Mouse (Mus musculus) thymus, adult 2 months (tissue): Measurements from ENCODE around the gene Mrpl51. TPM values are rescaled to one million over a fixed set of nuclear protein-coding genes. Genes with fewer than 3 reads are reported as not detected.
A peak's percentile ranks its signal among the peaks of the same experiment; 100 is the strongest.

Source experiments
- DNase-seq: peaks from one replicate; pipeline ENCODE4 v3.0.0; 2021
- H3K27ac ChIP-seq: fragments of 200-500 bp; 2 replicates; pipeline ENCODE4 v1.5.1; 2012; ENCODE audit warnings: low read length, control low read depth; ENCODE audit not compliant: control insufficient read depth, insufficient read depth
- H3K27me3 ChIP-seq: fragments of 200-500 bp; 2 replicates; pipeline ENCODE4 v1.6.1; 2012; ENCODE audit warnings: mild to moderate bottlenecking, low read length, moderate library complexity, mixed read lengths; ENCODE audit not compliant: control insufficient read depth, insufficient read depth
- H3K36me3 ChIP-seq: fragments of 200-500 bp; 2 replicates; pipeline ENCODE4 v1.6.1; 2012; ENCODE audit warnings: mild to moderate bottlenecking, low read length, moderate library complexity; ENCODE audit not compliant: control insufficient read depth, insufficient read depth
- H3K4me1 ChIP-seq: fragments of 200-500 bp; replicated peaks from 2 replicates; pipeline ENCODE4 v1.6.1; 2012; ENCODE audit warnings: low read length; ENCODE audit not compliant: control insufficient read depth, insufficient read depth
- H3K4me3 ChIP-seq: fragments of 200-500 bp; 2 replicates; pipeline ENCODE4 v1.5.1; 2012; ENCODE audit warnings: mild to moderate bottlenecking, low read length, control low read depth, moderate library complexity; ENCODE audit not compliant: control insufficient read depth, insufficient read depth
- CTCF ChIP-seq: fragments of 200-500 bp; IDR thresholded peaks from 2 replicates; pipeline ENCODE4 v1.5.1; 2012; ENCODE audit warnings: mild to moderate bottlenecking, control low read depth, low read length, moderate library complexity, borderline replicate concordance; ENCODE audit not compliant: control insufficient read depth, poor library complexity, insufficient read depth; ENCODE audit errors: extremely low read depth
- POLR2A ChIP-seq: fragments of 200-500 bp; IDR thresholded peaks from 2 replicates; pipeline ENCODE4 v1.6.1; 2012; ENCODE audit warnings: mild to moderate bottlenecking, low read length, control low read depth, moderate library complexity; ENCODE audit not compliant: control insufficient read depth, poor library complexity, insufficient read depth; ENCODE audit errors: extremely low read depth
- WGBS: fragments of 180-500 bp; shearing (Covaris S2); methylation state at CpG from one replicate; pipeline ENCODE4 v1.1.7; 2018; 5-methylcytosine and 5-hydroxymethylcytosine counted together
- polyA plus RNA-seq: library from polyadenylated mRNA; depleted of rRNA; stranded (reverse); fragments of >200 nt; gene quantifications from 2 replicates; pipeline ENCODE4 v1.2.3, GENCODE M21; 2012

The Mrpl51 gene
- polyA plus RNA-seq, 1 experiment, result 70.7 TPM

DNA sequence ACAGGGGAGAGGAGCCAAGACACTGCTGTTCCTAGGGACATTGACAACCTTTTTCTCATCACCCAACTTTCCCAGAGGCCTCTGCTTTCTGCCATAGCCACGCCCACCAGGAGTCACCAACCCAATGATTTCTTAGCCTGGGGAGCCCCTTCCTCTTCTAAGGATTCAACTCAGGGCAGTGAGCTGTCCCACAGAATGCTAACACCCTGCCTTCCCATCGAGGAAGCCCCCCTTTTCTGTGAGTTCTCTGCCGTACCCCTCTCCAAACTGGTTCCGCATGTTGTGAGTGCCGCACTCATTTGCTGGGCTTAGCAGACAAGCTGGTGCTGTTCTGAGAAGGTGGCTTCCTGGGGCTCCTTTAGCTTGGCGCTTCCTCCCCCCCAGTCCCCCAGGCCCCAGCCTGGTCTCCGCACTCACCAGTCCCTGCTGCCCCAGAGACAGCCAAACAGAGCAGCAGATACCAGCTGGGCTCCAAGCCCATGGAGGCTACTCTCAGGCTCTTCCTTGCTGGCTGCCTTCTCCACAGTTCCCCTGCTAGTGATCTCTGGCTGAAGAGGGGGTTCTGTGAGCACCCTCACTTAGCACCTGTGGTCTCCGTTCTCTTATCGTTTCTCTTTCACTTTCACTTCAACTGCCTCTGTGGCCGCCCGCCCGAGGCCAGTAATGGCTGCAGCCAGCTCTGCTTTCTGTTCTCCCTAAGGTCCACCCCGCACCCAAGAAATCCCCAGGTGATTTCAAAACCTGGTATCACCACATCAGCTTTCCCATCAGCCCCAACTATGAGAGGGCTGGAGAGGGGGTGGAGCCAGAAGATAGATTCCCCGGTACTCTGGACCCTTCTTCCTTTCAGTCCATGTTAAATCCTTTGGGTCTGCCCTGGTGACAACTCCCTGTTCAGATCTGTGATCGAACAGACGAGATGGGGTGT lies 39.8 kb downstream of the Mrpl51 start, which contains the start of gene Tapbpl:
Gene Tapbpl, minus strand, starts transcription at position 744 of the 928 bp plus-strand sequence.
- Histone ChIP-seq H3K27me3 (no peaks in the 10 kb centered on the region), H3K36me3 (peaks cover 32% of the 10 kb centered on the region), H3K4me3 (peak within 1 kb of the TSS; percentile 86), H3K4me1 (peaks cover 36% of the 10 kb centered on the region), H3K27ac (peak within 1 kb of the TSS; percentile 97)
- TF ChIP-seq POLR2A, result no peak
- no peak for TF ChIP-seq CTCF
- DNase-seq, result peak; percentile 82
- WGBS, result under 1% methylated on average over 16 of the region's 16 CpGs

DNA sequence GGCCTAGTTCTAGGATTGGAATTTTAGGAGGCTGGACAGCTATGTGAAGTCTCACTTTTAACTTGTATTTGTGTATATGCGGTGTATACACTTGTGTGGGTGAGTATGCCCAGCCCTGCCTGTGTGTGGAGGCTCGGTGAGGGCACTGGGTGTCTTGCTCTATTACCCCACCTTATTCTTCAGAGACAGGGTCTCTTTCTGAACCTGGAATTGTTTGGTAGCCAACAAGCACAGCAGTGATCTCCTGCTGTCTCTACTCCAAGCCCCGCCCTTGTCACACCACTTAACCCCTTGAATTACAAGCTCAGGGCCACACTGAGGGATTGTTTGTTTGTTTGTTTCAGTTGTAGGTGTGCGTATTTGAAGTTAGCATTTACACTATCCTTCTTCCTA lies 40.4 kb downstream of the Mrpl51 start:
- H3K27me3 ChIP-seq, result no peaks in the 10 kb centered on the region
- H3K36me3 ChIP-seq, result peaks cover 25% of the 10 kb centered on the region
- TF ChIP-seq POLR2A (no peak), CTCF (no peak)
- peaks cover 36% of the 10 kb centered on the region for H3K4me1 ChIP-seq
- H3K4me3 ChIP-seq, result peak overlapping the region; percentile 86
- 32% methylated on average over 4 of the region's 4 CpGs for WGBS
- no peak for DNase-seq
- H3K27ac ChIP-seq, result peak overlapping the region; percentile 97

DNA sequence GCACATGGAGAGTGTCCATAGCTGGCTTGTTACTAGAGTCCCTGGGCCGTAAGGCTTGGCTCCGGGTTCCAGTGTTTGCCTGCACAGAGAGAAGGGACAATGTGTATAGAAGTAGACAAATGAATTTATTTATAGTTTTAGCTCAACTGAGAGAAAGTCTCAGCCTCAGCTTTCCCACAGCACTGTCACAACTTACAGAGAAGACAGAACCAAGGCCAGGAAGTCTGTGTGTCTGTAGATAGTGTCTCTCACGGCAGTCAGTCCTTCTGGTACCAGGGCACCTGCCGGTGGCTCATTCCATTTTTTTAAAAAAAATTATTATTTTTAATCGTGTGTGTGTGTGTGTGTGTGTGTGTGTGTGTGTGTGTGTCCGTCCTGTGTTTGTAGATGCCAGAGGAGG lies 40.9 kb downstream of the Mrpl51 start:
- Histone ChIP-seq H3K27me3 (no peaks in the 10 kb centered on the region), H3K4me3 (peak overlapping the region; percentile 71; the same call in 1 of the 2 replicates), H3K27ac (peak overlapping the region; percentile 97), H3K4me1 (peaks cover 39% of the 10 kb centered on the region), H3K36me3 (peaks cover 23% of the 10 kb centered on the region)
- TF ChIP-seq CTCF (no peak), POLR2A (no peak)
- 32% methylated on average over 6 of the region's 6 CpGs for WGBS
- no peak for DNase-seq

DNA sequence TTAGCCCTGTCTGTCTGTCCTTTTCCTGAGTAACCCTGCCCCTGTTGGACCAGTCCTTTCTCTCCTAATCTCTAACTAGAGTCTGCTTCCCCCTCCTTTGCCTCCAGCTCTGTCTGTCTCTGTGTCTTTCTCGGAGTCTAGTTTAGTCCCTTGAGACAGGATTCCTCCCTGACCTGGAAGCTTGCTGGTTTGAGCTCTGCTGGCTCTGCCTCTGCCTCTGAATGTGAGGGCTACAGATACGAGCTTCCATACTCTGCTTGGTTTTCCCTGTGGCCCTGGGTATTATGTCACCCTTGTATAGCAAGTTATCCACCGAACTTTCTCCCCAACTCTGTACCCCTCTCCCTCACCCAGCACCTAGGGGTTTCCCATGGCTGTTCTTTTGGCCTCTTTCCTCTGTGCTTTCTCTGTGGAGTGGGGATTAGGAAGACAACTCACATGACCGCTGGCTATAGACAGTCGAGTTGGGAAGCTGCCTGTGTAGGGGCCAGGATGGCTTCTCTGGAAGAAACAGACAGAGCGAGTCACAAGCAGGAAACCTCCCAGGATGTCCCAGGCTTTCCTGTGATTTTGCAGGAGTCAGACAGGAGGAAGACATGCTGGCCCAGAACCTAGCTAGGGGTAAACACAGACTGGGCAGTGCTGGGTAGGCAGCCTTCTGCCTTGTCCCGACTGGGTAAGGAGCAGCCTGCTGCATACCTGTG lies 42.4 kb downstream of the Mrpl51 start:
- Histone ChIP-seq H3K27ac (peak overlapping the region; percentile 97), H3K4me1 (peaks cover 45% of the 10 kb centered on the region), H3K36me3 (peaks cover 23% of the 10 kb centered on the region), H3K4me3 (peak overlapping the region; percentile 71), H3K27me3 (no peaks in the 10 kb centered on the region)
- WGBS, result 47% methylated on average over 7 of the region's 7 CpGs
- DNase-seq, result no peak
- TF ChIP-seq POLR2A, result no peak
- TF ChIP-seq CTCF, result no peak

DNA sequence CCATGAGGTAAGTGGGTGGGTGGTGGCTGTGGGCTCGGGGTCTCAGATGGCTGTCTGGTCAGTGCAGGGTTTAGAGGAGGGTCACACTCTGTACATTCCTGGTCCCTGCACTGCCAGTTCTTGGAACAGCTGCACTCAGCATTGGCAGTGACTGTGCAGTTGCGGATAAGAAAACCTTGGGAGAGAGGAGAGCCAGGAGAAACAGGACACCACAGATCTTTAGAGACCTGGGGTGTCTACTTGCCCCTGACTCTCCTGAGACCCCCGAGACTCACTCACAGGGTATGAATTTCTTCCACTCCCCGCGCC lies 42.9 kb downstream of the Mrpl51 start:
- Histone ChIP-seq H3K27me3 (no peaks in the 10 kb centered on the region), H3K4me3 (peak overlapping the region; percentile 71), H3K27ac (peak overlapping the region; percentile 97), H3K36me3 (peaks cover 23% of the 10 kb centered on the region), H3K4me1 (peaks cover 50% of the 10 kb centered on the region)
- WGBS, result 44% methylated on average over 5 of the region's 5 CpGs
- TF ChIP-seq CTCF (no peak), POLR2A (no peak)
- DNase-seq, result no peak

DNA sequence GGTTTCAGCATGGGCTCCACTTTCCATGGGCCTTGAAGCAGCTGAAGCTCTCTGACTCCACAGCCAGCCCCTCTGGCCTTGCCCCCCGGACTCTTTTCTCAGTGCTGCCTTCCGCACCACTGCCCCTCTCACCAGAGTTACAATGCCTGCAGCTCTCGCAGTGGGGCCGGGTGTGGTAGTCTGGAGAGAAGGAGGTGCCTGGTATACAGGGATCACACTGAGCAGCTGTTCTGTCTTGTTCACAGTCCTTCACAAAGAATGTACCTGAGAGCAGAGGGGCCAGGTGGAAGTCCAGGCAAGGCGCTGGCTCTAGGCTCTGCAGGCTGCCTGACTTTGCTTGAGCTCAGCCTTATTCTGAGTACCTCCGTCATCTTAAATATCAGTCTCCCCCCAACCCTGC lies 44.7 kb downstream of the Mrpl51 start:
- Histone ChIP-seq H3K4me3 (peak overlapping the region; percentile 95), H3K4me1 (peaks cover 55% of the 10 kb centered on the region), H3K36me3 (peaks cover 23% of the 10 kb centered on the region), H3K27me3 (no peaks in the 10 kb centered on the region), H3K27ac (peak overlapping the region; percentile 99)
- peak; percentile 48 for DNase-seq
- TF ChIP-seq POLR2A, result no peak
- no peak for TF ChIP-seq CTCF
- WGBS, result 5% methylated on average over 6 of the region's 6 CpGs
